ENCODE assay signal across 8 mouse cellular contexts in genomic region chr3:120886063-120886841, GRCm38 (mm10).
DNase-seq lines count a peak whose midpoint lies in the region; ATAC-seq and TF ChIP-seq lines count a peak whose summit lies in the region.

No protein-coding gene starts in this region.

- H3K4me3 ChIP-seq in embryonic facial prominence, embryonic 13.5 days = no peak overlapping the region
- no peak overlapping the region for H3K4me3 ChIP-seq in embryonic facial prominence, embryonic 10.5 days
- H3K4me3 ChIP-seq in lung, embryonic 14.5 days (ENCODE audit: low read depth, low read length) = no peak overlapping the region
- no peak overlapping the region for H3K4me3 ChIP-seq in stomach, embryonic 14.5 days (ENCODE audit: low read depth, low read length)
- no peak overlapping the region for H3K4me3 ChIP-seq in midbrain, embryonic 11.5 days (ENCODE audit: low read depth, low read length)

- no peaks in the 10 kb centered on the region for H3K36me3 ChIP-seq in embryonic facial prominence, embryonic 13.5 days
- no peaks in the 10 kb centered on the region for H3K36me3 ChIP-seq in embryonic facial prominence, embryonic 10.5 days (replicated peaks)
- H3K36me3 ChIP-seq in lung, embryonic 14.5 days (ENCODE audit: insufficient read depth) = no peaks in the 10 kb centered on the region
- H3K36me3 ChIP-seq in stomach, embryonic 14.5 days (ENCODE audit: control insufficient read depth, insufficient read depth, low read length) = no peaks in the 10 kb centered on the region
- no peaks in the 10 kb centered on the region for H3K36me3 ChIP-seq in midbrain, embryonic 11.5 days (ENCODE audit: control insufficient read depth, insufficient read depth, low read length)

- H3K9ac ChIP-seq in embryonic facial prominence, embryonic 13.5 days = no peak overlapping the region
- no peak overlapping the region for H3K9ac ChIP-seq in lung, embryonic 14.5 days
- H3K9ac ChIP-seq in stomach, embryonic 14.5 days (replicated peaks; ENCODE audit: low read depth, low read length) = no peak overlapping the region
- no peak overlapping the region for H3K9ac ChIP-seq in midbrain, embryonic 11.5 days (ENCODE audit: low read length)

- no peak overlapping the region for H3K27ac ChIP-seq in embryonic facial prominence, embryonic 13.5 days
- no peak overlapping the region for H3K27ac ChIP-seq in embryonic facial prominence, embryonic 10.5 days (replicated peaks)
- H3K27ac ChIP-seq in lung, embryonic 14.5 days (ENCODE audit: low read depth) = no peak overlapping the region
- no peak overlapping the region for H3K27ac ChIP-seq in stomach, embryonic 14.5 days (ENCODE audit: low read length)
- H3K27ac ChIP-seq in midbrain, embryonic 11.5 days (ENCODE audit: low read depth, low read length) = no peak overlapping the region

- no peaks in the 10 kb centered on the region for H3K9me3 ChIP-seq in embryonic facial prominence, embryonic 13.5 days
- no peaks in the 10 kb centered on the region for H3K9me3 ChIP-seq in embryonic facial prominence, embryonic 10.5 days
- H3K9me3 ChIP-seq in lung, embryonic 14.5 days (ENCODE audit: low read depth, low read length) = no peaks in the 10 kb centered on the region
- H3K9me3 ChIP-seq in stomach, embryonic 14.5 days (ENCODE audit: control insufficient read depth, low read depth, low read length) = no peaks in the 10 kb centered on the region
- H3K9me3 ChIP-seq in midbrain, embryonic 11.5 days (ENCODE audit: control insufficient read depth, low read length) = no peaks in the 10 kb centered on the region

- no peak for DNase-seq in embryonic facial prominence, embryonic 10.5 days (ENCODE audit: low spot score)
- peak; percentile 3 for DNase-seq in lung, embryonic 14.5 days
- DNase-seq in lung, postnatal 25 days (ENCODE audit: low spot score) = no peak
- DNase-seq in layer of hippocampus, postnatal 25 days (ENCODE audit: extremely low spot score in 1 of 2, low spot score in 1 of 2) = peak; percentile 15 to 38
- DNase-seq in thymus, postnatal 10 days (ENCODE audit: low spot score in 2 of 2) = no peak
- DNase-seq in midbrain, embryonic 11.5 days (ENCODE audit: low spot score, missing footprints) = no peak

- no peak for ATAC-seq in embryonic facial prominence, embryonic 13.5 days (ENCODE audit: insufficient number of reproducible peaks, insufficient read depth, low FRiP score, low TSS enrichment, low read depth)
- peak; percentile 44; the same call in 1 of the 2 replicates for ATAC-seq in lung, embryonic 14.5 days (ENCODE audit: insufficient read depth)
- no peak for ATAC-seq in stomach, embryonic 14.5 days (ENCODE audit: insufficient number of reproducible peaks, insufficient read depth, low FRiP score, low read depth)
- ATAC-seq in midbrain, embryonic 11.5 days (ENCODE audit: low FRiP score) = no peak

- H3K4me1 ChIP-seq in embryonic facial prominence, embryonic 13.5 days = no peaks in the 10 kb centered on the region; the same call in 1 of the 2 replicates
- H3K4me1 ChIP-seq in embryonic facial prominence, embryonic 10.5 days = peaks cover 4% of the 10 kb centered on the region; the same call in 1 of the 2 replicates
- H3K4me1 ChIP-seq in lung, embryonic 14.5 days (ENCODE audit: insufficient read depth) = no peaks in the 10 kb centered on the region
- H3K4me1 ChIP-seq in stomach, embryonic 14.5 days (ENCODE audit: control insufficient read depth, insufficient read depth, low read length) = no peaks in the 10 kb centered on the region
- no peaks in the 10 kb centered on the region for H3K4me1 ChIP-seq in midbrain, embryonic 11.5 days (ENCODE audit: control insufficient read depth, insufficient read depth, low read length)

- peak overlapping the region; percentile 11; the same call in 1 of the 2 replicates for H3K4me2 ChIP-seq in embryonic facial prominence, embryonic 13.5 days
- H3K4me2 ChIP-seq in lung, embryonic 14.5 days = peak overlapping the region; percentile 39
- H3K4me2 ChIP-seq in stomach, embryonic 14.5 days (replicated peaks; ENCODE audit: low read depth, low read length) = peak overlapping the region; percentile 23; the same call in 1 of the 2 replicates
- H3K4me2 ChIP-seq in midbrain, embryonic 11.5 days = no peak overlapping the region

- H3K27me3 ChIP-seq in embryonic facial prominence, embryonic 13.5 days = no peaks in the 10 kb centered on the region
- H3K27me3 ChIP-seq in embryonic facial prominence, embryonic 10.5 days (replicated peaks; ENCODE audit: low read depth, poor library complexity, severe bottlenecking) = no peaks in the 10 kb centered on the region
- H3K27me3 ChIP-seq in lung, embryonic 14.5 days (ENCODE audit: insufficient read depth, low read length) = no peaks in the 10 kb centered on the region
- H3K27me3 ChIP-seq in stomach, embryonic 14.5 days (ENCODE audit: control insufficient read depth, insufficient read depth, low read length) = no peaks in the 10 kb centered on the region
- H3K27me3 ChIP-seq in midbrain, embryonic 11.5 days (ENCODE audit: control insufficient read depth, insufficient read depth, low read length) = no peaks in the 10 kb centered on the region

- no peak for TF ChIP-seq CTCF in lung, embryonic 14.5 days (IDR thresholded peaks at IDR 0.05; ENCODE audit: low read depth)

- WGBS in embryonic facial prominence, embryonic 13.5 days = 61% methylated on average over 20 of the region's 20 CpGs
- WGBS in embryonic facial prominence, embryonic 10.5 days = 76% methylated on average over 20 of the region's 20 CpGs
- WGBS in lung, embryonic 14.5 days = 41% methylated on average over 20 of the region's 20 CpGs
- WGBS in stomach, embryonic 14.5 days = 49% methylated on average over 20 of the region's 20 CpGs
- 75% methylated on average over 20 of the region's 20 CpGs for WGBS in midbrain, embryonic 11.5 days

Comparison
In these comparisons a context has a peak if more than half of its experiments do, and no peak if none do; other contexts are left out.
1. DNase-seq: peak in lung, embryonic 14.5 days (single experiment) and layer of hippocampus, postnatal 25 days (2 of 2); none in embryonic facial prominence, embryonic 10.5 days (single experiment), lung, postnatal 25 days (single experiment), thymus, postnatal 10 days (0 of 2) and midbrain, embryonic 11.5 days (single experiment).